Mouse (Mus musculus) spleen, adult 18-20 months (tissue): ENCODE data around the gene Rpusd3.

Experiments used
- DNase-seq, 2 experiments: peaks; one replicate each; pipeline ENCODE4 v3.0.0; 2022; ENCODE audit warnings: mixed read lengths in 2 of 2

The Rpusd3 gene

GRCm38 (mm10) chr6:113428006-113428405 is 8.9 kb upstream of the Rpusd3 start:
- DNase-seq, result no peak

DNA sequence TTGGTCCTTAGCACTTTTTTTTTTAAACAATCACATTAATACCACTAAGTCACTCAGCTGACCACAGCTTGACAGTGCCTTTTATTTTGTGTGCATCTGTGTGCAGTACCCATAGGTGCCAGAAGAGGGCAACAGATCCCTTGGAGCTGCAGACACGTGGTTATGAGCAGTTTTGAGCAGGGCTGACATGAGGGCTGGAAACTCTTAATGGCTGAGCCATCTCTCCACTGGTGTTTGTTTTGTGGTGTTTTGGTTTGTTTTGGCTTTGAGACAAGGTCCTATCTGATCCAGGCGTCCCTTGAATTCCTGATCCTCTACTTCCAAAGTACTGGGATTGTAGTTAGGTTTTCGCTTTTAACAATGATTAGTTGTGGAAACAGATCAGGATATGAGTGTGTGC is 8.3 kb upstream of the Rpusd3 start:
- peak in 1 of 2 experiments; percentile 26 for DNase-seq

- no peak for DNase-seq
Measured at GRCm38 (mm10) chr6:113426696-113427095, 7.6 kb upstream of the Rpusd3 start.

DNA sequence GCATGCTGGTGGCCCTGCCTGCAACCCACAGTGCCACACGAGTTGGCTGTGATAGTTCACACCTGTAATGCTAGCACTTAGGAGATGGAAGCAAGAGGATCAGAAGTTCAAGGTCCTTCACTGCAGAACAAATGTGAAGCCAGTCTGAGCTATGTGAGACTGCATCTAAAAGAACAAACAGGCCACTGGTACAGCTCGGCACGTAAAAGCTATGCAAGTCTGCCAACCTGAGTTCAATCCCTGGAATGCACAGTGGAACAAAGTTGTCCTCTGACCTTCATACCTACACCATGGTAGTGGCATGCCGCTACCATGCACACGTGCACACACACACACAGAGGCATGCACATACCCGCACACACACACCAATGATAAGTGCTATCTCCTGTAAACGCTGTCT is 5.0 kb upstream of the Rpusd3 start:
- no peak for DNase-seq

- DNase-seq, result no peak
Measured at GRCm38 (mm10) chr6:113423000-113423399, 3.9 kb upstream of the Rpusd3 start.

DNA sequence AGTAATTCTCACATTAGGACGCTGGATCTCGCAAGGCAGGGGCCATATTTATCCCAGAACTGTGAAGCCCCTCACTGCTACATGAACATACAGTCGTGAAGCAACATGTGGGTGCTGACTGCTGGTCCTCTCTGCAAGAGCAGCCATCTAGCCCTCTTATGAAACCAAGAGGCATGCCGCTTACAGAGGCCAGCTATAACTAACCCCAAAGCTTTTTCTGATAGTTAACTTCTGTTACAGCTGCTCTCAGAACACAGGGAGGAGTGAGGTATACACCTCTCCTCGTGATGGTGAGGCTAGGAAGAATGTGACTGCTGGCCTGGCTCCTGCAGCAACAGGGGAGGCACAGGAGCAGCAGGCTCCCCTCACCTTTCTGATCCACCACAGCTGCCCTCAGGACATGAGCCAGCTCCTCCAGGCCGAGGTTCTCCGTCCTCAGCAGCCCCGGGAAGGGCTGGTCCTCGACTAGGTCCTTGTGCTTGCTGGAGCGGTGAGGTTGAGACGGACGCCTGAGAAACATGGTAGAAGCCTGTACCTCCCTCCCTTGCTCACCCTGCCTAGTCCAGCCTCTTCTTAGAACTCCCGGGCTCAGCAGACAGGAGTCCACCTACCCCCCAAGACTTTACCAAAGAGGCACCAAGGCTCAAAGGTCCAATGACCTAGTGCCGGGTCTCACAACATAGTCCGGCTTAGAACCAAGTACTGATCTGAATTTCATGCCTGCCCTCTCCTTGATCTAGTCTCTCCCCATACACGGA is 520 bp downstream of the Rpusd3 start:
- DNase-seq, result no peak

- no peak for DNase-seq
Measured at GRCm38 (mm10) chr6:113416416-113416815, 2.7 kb downstream of the Rpusd3 start.

GRCm38 (mm10) chr6:113410001-113410400 is 9.1 kb downstream of the Rpusd3 start:
- DNase-seq, result no peak

DNA sequence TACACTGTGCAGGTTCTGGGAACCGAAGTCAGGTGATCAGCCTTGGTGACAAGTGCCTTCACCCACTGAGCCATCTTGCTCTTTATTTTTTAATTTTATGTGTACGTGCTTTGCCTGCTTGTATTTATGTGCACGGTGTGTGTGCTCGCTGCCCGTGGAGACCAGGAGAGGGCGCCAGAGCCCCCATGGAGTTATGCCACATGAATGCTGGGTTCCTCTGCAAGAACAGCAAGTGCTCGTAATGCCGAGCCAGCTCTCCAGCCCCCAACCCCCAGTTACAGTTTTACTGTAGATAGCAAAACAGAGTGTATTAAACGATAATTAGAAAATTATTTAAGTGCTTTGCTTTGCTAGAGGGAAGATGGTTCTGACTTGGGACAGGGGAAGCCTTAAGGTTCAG is 12.5 kb downstream of the Rpusd3 start:
- DNase-seq, result no peak

DNA sequence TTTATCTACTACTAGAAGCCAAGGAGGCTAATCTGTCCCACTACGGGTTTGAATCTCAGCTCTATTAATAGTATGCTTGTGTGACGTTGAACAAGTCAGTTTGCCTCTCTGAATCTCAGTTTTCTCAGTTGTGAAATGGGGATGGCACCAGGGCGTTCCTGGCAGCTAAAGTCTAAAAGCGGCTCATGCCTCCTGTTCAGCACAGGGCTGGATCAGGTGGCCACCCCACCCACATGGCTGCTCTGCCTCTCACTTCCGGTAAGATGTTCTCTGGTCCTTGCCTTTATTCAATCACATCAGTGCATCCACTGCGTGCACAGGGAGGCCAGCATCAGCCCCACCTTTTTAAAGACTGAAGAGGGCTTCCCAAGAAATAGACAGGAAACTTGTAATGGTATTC is 13.7 kb downstream of the Rpusd3 start:
- DNase-seq, result no peak

DNA sequence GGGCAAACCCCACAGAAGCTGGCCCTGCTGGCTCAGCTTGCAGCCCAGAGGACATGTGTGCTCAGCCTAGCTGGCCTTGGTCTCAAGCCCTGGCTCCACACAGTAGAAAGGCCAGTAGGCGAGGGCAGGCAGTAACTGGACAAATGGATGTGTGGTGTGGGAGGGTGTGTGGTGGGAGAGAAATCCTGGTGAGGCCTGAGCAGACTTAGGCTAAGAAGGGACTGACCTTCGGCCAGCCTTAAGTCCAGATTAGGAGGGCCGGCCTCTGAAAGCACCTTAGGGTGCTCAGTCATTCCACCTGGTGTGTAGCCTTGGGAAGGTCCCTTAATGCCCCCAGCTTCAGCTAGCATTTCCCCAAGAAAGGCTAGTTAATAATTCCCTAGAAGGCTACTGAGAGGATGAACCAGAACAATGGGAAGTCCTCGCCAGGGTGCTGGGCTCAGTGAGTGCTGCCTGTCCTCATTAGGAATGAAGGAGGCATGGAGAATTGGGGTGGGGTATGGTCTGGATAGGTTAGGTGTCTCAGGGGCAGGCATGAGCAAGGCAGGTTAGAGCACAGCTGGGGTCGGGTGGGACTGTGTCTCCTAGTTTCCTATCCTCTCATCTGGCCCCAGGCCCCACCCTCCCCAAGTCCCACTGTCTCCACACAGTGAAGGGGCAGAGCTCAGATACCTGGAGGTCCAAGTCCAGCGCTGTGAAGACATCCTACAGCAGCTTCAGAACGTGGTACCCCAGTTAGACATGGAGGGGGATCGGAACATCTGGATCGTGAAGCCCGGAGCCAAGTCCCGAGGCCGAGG is 14.3 kb downstream of the Rpusd3 start:
- DNase-seq, result no peak

- DNase-seq, result no peak
Measured at GRCm38 (mm10) chr6:113402094-113402493, 17.0 kb downstream of the Rpusd3 start.

GRCm38 (mm10) chr6:113396270-113397030 is 22.7 kb downstream of the Rpusd3 start:
- DNase-seq, result no peak

- DNase-seq, result no peak
Measured at GRCm38 (mm10) chr6:113395501-113395900, 23.6 kb downstream of the Rpusd3 start.

DNA sequence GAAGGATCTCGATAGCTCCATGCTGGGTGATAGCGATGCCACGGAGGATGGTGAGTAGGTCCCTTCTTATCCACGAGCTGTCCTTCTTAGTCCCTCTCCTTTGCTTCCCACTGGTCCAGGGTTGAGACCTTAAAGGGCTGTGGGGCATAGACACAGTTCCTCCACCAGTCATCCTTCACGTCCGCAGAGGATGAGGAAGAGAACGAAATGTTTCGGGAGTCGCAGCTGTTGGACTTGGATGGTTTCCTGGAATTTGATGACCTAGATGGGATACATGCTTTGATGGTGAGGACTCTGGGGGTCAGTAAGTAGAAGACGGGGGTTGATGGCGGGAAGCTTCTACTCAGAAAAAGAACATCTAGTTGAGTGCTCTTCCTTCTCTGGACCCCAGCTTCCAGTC is 24.3 kb downstream of the Rpusd3 start:
- no peak for DNase-seq

- DNase-seq, result no peak
Measured at GRCm38 (mm10) chr6:113393951-113394350, 25.2 kb downstream of the Rpusd3 start.

DNA sequence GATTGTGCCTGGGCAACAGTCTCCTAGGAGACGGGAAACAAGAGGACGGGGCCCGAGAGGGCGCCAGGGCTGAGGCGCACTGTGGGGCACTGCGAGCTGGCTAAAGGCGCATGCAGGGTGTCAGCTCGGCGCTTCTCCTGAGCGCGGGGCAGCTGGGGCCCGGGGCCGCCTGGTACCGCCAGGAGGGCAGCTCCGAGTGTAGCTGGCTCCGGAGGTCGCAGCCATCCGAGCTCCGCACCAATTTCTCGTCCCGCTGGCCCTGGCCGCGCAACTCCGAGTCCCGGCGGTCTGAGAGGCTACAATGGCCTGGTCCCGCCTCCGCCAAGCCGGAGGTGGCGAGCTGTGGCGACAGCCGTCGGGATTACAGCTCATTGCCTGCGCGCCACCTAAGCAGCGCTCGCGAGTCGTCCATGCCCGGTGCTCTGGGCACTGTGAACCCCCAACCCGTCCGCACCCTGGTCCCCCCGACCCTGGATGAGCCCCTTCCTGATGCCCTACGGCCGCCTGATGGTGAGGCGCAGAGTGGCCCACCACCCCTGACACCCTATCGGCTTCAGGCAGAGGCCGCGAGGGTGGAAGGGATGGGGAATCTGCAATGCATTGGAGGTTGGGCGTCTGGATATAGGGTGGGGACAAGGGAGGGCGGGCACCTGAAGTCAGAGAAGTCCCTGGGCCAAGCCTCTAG is 26.6 kb downstream of the Rpusd3 start:
- peak in 1 of 2 experiments; percentile 13 for DNase-seq

GRCm38 (mm10) chr6:113392015-113392386 is 27.1 kb downstream of the Rpusd3 start:
- no peak for DNase-seq

- DNase-seq, result no peak
Measured at GRCm38 (mm10) chr6:113390715-113391114, 28.4 kb downstream of the Rpusd3 start.

- no peak for DNase-seq
Measured at GRCm38 (mm10) chr6:113388960-113389359, 30.2 kb downstream of the Rpusd3 start, which contains the start of gene Ttll3. Gene Ttll3 (plus strand): TSS chr6:113389260.

GRCm38 (mm10) chr6:113386025-113386424 is 33.1 kb downstream of the Rpusd3 start:
- no peak for DNase-seq

DNA sequence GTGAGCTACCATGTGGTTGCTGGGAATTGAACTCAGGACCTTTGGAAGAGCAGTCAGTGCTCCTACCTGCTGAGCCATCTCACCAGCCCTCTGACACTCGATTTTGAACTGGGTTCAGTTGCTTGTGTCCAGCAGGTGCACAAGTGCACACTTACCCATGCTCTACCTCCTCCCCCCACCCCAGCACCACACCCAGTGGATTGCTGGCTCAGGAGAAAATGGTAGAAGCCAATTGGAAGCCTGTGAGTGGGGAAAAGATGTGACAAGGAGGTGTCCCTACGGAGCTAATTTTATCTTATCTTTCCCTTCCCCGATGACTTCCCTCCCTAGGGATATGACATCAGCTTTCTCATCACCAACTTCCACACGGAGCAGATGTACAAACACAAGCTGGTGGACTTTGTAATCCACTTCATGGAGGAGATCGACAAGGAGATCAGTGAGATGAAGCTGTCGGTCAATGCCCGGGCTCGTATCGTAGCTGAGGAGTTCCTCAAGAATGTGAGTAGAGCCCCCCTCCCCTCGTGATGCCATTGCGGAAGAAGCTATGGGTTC is 33.9 kb downstream of the Rpusd3 start:
- no peak for DNase-seq
